Mouse (Mus musculus): ENCODE measurements at regions not wholly inside any gene's neighbourhood (a gene's known extent, or its start where the extent isn't known, plus 50 kb on each side); places are given as distances from the start of the nearest gene placed in this dataset.

- Histone ChIP-seq H3K4me3 (ENCODE audit: insufficient read depth in 1 of 2, low read depth in 2 of 2, low read length in 2 of 2) (no peak overlapping the region), H3K4me2 (ENCODE audit: low read depth) (no peak overlapping the region), H3K27me3 (ENCODE audit: control insufficient read depth, insufficient read depth, low read length) (no peaks in the 10 kb centered on the region), H3K4me1 (replicated peaks; ENCODE audit: control insufficient read depth in 2 of 2, insufficient read depth in 2 of 2, low read length in 1 of 2) (no peaks in the 10 kb centered on the region), H3K27ac (no peak overlapping the region), H3K36me3 (replicated peaks; ENCODE audit: control insufficient read depth, insufficient read depth, low read depth) (no peaks in the 10 kb centered on the region), H3K9ac (replicated peaks) (no peak overlapping the region), H3K9me3 (ENCODE audit: control insufficient read depth, low read length) (no peaks in the 10 kb centered on the region)
- 58% methylated on average over 8 of the region's 8 CpGs for WGBS (ENCODE audit: insufficient replicate concordance)
- no peak for TF ChIP-seq EP300 (IDR thresholded peaks at IDR 0.05; ENCODE audit: low read depth)
- TF ChIP-seq CTCF (IDR thresholded peaks at IDR 0.05; ENCODE audit: low read depth), result no peak
- DNase-seq (ENCODE audit: low read depth in 3 of 3, low spot score in 3 of 3) (no peak), ATAC-seq (ENCODE audit: insufficient read depth) (no peak)
Measured at GRCm38 (mm10) chr9:41705461-41705903, 418.6 kb downstream of the Sorl1 start.

- H3K36me3 ChIP-seq (replicated peaks; ENCODE audit: control insufficient read depth, insufficient read depth, low read depth), result no peaks in the 10 kb centered on the region
- H3K9ac ChIP-seq (replicated peaks), result no peak overlapping the region
- H3K9me3 ChIP-seq (ENCODE audit: control insufficient read depth, low read length), result no peaks in the 10 kb centered on the region
- no peak overlapping the region for H3K27ac ChIP-seq
- ATAC-seq (ENCODE audit: insufficient read depth), result no peak
- H3K4me3 ChIP-seq (ENCODE audit: insufficient read depth in 1 of 2, low read depth in 2 of 2, low read length in 2 of 2), result no peak overlapping the region
- DNase-seq (ENCODE audit: low read depth in 3 of 3, low spot score in 3 of 3), result no peak
- H3K27me3 ChIP-seq (ENCODE audit: control insufficient read depth, insufficient read depth, low read length), result no peaks in the 10 kb centered on the region
- no peak overlapping the region for H3K4me2 ChIP-seq (ENCODE audit: low read depth)
- 59% methylated on average over 6 of the region's 6 CpGs for WGBS (ENCODE audit: insufficient replicate concordance)
- TF ChIP-seq EP300 (IDR thresholded peaks at IDR 0.05; ENCODE audit: low read depth) (no peak), CTCF (IDR thresholded peaks at IDR 0.05; ENCODE audit: low read depth) (no peak)
- no peaks in the 10 kb centered on the region for H3K4me1 ChIP-seq (replicated peaks; ENCODE audit: control insufficient read depth in 2 of 2, insufficient read depth in 2 of 2, low read length in 1 of 2)
Measured at GRCm38 (mm10) chr9:41703091-41703490, 421.0 kb downstream of the Sorl1 start.

- H3K4me2 ChIP-seq (ENCODE audit: low read depth), result no peak overlapping the region
- no peak for DNase-seq (ENCODE audit: low read depth in 3 of 3, low spot score in 3 of 3)
- no peaks in the 10 kb centered on the region for H3K27me3 ChIP-seq (ENCODE audit: control insufficient read depth, insufficient read depth, low read length)
- no peaks in the 10 kb centered on the region for H3K9me3 ChIP-seq (ENCODE audit: control insufficient read depth, low read length)
- TF ChIP-seq EP300 (IDR thresholded peaks at IDR 0.05; ENCODE audit: low read depth) (no peak), CTCF (IDR thresholded peaks at IDR 0.05; ENCODE audit: low read depth) (no peak)
- no peaks in the 10 kb centered on the region for H3K4me1 ChIP-seq (replicated peaks; ENCODE audit: control insufficient read depth in 2 of 2, insufficient read depth in 2 of 2, low read length in 1 of 2)
- 29% methylated on average over 6 of the region's 6 CpGs for WGBS (ENCODE audit: insufficient replicate concordance)
- no peak overlapping the region for H3K27ac ChIP-seq
- no peak for ATAC-seq (ENCODE audit: insufficient read depth)
- H3K36me3 ChIP-seq (replicated peaks; ENCODE audit: control insufficient read depth, insufficient read depth, low read depth), result no peaks in the 10 kb centered on the region
- H3K4me3 ChIP-seq (ENCODE audit: insufficient read depth in 1 of 2, low read depth in 2 of 2, low read length in 2 of 2), result no peak overlapping the region
- no peak overlapping the region for H3K9ac ChIP-seq (replicated peaks)
Measured at GRCm38 (mm10) chr9:41700683-41701082, 423.4 kb downstream of the Sorl1 start.

GRCm38 (mm10) chr9:41699031-41699430 lies 425.1 kb downstream of the Sorl1 start:
- 54% methylated on average over 4 of the region's 4 CpGs for WGBS (ENCODE audit: insufficient replicate concordance)
- Histone ChIP-seq H3K4me3 (ENCODE audit: insufficient read depth in 1 of 2, low read depth in 2 of 2, low read length in 2 of 2) (no peak overlapping the region), H3K9ac (replicated peaks) (no peak overlapping the region), H3K4me2 (ENCODE audit: low read depth) (no peak overlapping the region), H3K4me1 (replicated peaks; ENCODE audit: control insufficient read depth in 2 of 2, insufficient read depth in 2 of 2, low read length in 1 of 2) (no peaks in the 10 kb centered on the region), H3K9me3 (ENCODE audit: control insufficient read depth, low read length) (no peaks in the 10 kb centered on the region), H3K27me3 (ENCODE audit: control insufficient read depth, insufficient read depth, low read length) (no peaks in the 10 kb centered on the region), H3K36me3 (replicated peaks; ENCODE audit: control insufficient read depth, insufficient read depth, low read depth) (no peaks in the 10 kb centered on the region), H3K27ac (no peak overlapping the region)
- DNase-seq (ENCODE audit: low read depth in 3 of 3, low spot score in 3 of 3) (no peak), ATAC-seq (ENCODE audit: insufficient read depth) (no peak)
- TF ChIP-seq CTCF (IDR thresholded peaks at IDR 0.05; ENCODE audit: low read depth), result no peak
- no peak for TF ChIP-seq EP300 (IDR thresholded peaks at IDR 0.05; ENCODE audit: low read depth)

GRCm38 (mm10) chr9:41697611-41698467 lies 426.3 kb downstream of the Sorl1 start:
- no peak for DNase-seq (ENCODE audit: low read depth in 3 of 3, low spot score in 3 of 3)
- no peaks in the 10 kb centered on the region for H3K9me3 ChIP-seq (ENCODE audit: control insufficient read depth, low read length)
- ATAC-seq (ENCODE audit: insufficient read depth), result no peak
- 68% methylated on average over 24 of the region's 24 CpGs for WGBS (ENCODE audit: insufficient replicate concordance)
- no peak overlapping the region for H3K4me3 ChIP-seq (ENCODE audit: insufficient read depth in 1 of 2, low read depth in 2 of 2, low read length in 2 of 2)
- H3K4me2 ChIP-seq (ENCODE audit: low read depth), result no peak overlapping the region
- no peaks in the 10 kb centered on the region for H3K4me1 ChIP-seq (replicated peaks; ENCODE audit: control insufficient read depth in 2 of 2, insufficient read depth in 2 of 2, low read length in 1 of 2)
- TF ChIP-seq CTCF (IDR thresholded peaks at IDR 0.05; ENCODE audit: low read depth), result no peak
- H3K9ac ChIP-seq (replicated peaks), result no peak overlapping the region
- no peaks in the 10 kb centered on the region for H3K27me3 ChIP-seq (ENCODE audit: control insufficient read depth, insufficient read depth, low read length)
- H3K36me3 ChIP-seq (replicated peaks; ENCODE audit: control insufficient read depth, insufficient read depth, low read depth), result no peaks in the 10 kb centered on the region
- no peak overlapping the region for H3K27ac ChIP-seq

Measured in liver, embryonic 14.5 days (tissue).